Mouse (Mus musculus) left cerebral cortex, adult 2 months (tissue): ENCODE measurements around the gene Disp2. TPM values are rescaled to one million over a fixed set of nuclear protein-coding genes. Genes with fewer than 3 reads are reported as not detected.

ENCODE experiments used
- DNase-seq, 2 experiments: peaks; one replicate each; pipeline ENCODE4 v3.0.0; 2021 to 2022; ENCODE audit warnings: low spot score in 2 of 2, mixed read lengths in 1 of 2; ENCODE audit errors: extremely low spot score in 1 of 2
- H3K27ac ChIP-seq: fragments of 200-600 bp; 2 replicates; pipeline ENCODE4 v1.8.1; 2022
- H3K4me3 ChIP-seq: fragments of 200-600 bp; 2 replicates; pipeline ENCODE4 v1.8.1; 2022
- CTCF ChIP-seq: fragments of 200-600 bp; IDR thresholded peaks from 2 replicates; pipeline ENCODE4 v1.8.1; 2022; ENCODE audit warnings: antibody characterized with exemption, mild to moderate bottlenecking, moderate library complexity
- intact Hi-C: fragments of 180-260 bp; cut with DNase I; formaldehyde crosslinking; loops from one replicate; pipeline ENCODE4 v1.15.1; 2025
- total RNA-seq, 2 experiments: library from RNA; stranded (reverse); gene quantifications; 2 replicates each; pipeline ENCODE4 v1.2.3; 2021

Disp2 gene
- total RNA-seq, 2 experiments from 2014 or later = 197 to 209 TPM

DNA sequence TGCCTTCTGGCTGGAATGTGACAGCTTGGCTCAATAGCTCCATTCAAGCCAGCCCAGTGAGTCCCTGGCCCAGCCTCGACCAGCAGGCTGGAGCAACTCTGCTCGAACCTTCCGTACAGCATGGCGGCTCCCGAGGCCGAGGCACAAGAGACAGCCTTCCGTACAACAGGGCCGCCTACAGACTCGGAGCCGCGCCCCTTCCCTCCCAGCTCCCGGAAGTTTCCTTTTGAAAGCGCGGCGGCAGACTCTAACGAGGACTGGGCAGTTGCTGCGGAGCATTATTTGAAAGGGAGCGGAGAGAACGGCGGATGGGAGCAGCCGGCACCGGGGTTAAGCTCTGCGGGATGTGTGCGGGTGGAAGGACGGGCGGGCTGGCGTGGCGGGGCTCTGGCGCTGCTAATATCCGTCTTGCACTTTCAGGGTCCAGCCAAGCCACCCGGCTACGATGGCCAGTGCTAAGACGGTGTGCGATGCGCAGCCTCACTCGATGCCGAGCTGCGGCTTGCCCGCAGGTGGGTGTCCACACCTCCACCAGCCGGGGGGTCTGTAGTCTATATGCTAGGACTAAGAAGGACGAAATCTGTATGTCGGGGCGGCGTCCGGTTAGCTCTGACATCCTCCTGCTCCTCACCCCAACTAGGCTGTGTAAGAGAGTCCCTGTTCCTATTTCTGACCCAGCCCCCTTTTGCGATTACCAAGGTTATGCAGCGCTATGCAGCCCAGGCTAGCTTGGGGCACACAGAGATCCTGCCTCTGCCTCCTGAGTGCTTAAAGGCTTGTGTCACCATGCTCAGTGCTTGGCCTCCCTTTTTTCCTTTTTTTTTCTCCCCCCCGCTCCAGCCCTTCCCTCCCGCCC, 34.7 kb downstream of the Disp2 start, which contains the start of gene Knstrn:
Gene Knstrn, plus strand, starts transcription at position 23 of the 856 bp plus-strand sequence.
- intact Hi-C loops = loop anchor here (5.0 kb wide), 1 partner anchor 48 kb away; the partner anchor contains the start of gene Ivd
- H3K4me3 ChIP-seq = peak within 1 kb of the TSS; percentile 57
- TF ChIP-seq CTCF = no peak
- peak; percentile 81 to 82 for DNase-seq
- no peak within 1 kb of the TSS for H3K27ac ChIP-seq

DNA sequence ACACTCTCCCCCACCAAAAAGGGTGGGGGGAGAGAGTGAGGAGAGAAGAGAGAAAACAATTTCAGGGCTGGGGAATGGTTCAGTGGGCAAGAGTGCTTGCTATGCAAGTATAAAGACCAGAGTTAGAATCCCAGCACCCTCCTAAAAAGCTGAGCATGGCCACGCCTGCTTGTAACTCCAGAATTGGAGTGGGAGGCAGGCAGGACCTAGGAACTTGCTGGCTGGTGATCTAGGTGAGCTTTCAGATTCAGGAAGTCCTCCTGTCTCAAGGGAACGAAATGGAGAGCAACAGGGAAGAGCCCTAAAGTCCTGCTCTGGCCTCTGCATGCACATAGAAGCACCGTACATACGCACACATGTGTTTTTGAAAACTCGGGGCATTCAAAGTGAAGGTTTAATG, 43.3 kb downstream of the Disp2 start:
- intact Hi-C loops = no loop called here
- no peak overlapping the region for H3K27ac ChIP-seq
- no peak overlapping the region for H3K4me3 ChIP-seq
- no peak for TF ChIP-seq CTCF
- no peak for DNase-seq

DNA sequence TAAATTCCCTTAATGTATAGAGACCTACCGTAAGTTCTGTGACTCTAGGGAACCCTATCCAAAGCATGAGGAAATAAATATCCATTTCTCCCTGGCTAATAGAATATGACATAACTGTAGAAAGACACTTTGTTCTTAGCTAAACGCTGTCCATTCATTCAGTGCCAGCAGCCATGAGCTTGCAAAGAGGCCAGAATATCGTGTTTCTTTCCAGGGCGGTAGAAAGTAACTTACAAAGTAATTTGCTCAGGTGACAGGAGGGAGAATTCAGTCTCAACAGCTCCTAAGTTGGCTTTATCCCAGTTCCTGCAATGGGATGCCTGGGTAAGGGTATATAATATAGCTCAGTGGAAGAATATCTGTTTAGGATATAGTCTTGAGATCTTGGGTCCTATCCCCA, 44.9 kb downstream of the Disp2 start:
- no peak for DNase-seq
- Histone ChIP-seq H3K4me3 (no peak overlapping the region), H3K27ac (no peak overlapping the region)
- no peak for TF ChIP-seq CTCF
- intact Hi-C loops = no loop called here

DNA sequence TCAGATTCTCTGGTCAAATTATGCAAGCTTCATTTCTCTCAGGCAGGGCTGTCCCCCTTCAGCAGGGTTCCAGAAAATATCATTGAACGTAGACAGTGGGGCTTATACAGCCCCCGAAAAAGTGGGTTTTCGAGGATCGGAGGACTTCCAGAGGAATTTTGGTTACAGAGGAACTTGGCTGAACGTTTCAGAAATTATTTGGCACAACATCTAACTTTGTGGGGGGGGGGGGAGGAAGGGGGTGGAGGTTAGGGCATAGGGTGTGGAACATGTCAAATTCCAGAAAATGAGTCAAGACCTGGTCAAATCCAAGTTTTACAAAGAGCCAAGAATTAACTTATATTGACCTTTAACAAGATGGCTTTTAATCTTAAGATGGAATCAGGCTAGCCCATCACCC, 49.6 kb downstream of the Disp2 start:
- no peak for DNase-seq
- no peak overlapping the region for H3K27ac ChIP-seq
- H3K4me3 ChIP-seq = no peak overlapping the region
- TF ChIP-seq CTCF = no peak
- intact Hi-C loops = no loop called here

DNA sequence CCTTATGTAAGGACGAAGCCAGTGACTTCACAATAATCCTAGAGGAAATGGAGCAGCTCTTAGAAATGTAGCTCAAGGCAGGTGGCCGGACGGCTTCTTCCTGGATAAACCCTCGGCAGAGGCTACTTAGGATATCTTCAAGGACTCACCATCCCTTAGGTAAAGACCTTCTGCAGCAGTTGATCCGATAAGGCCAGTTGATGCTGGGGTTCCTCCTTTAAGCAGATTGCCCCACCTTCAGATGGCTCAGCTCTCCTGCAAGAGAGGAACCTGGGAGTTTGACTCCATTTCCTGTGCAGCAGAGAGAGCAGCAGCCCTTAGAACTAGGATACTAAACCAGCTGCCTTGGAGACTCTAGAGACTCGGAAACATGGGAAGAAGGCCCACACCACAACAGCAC, 54.5 kb downstream of the Disp2 start:
- Histone ChIP-seq H3K4me3 (no peak overlapping the region), H3K27ac (no peak overlapping the region)
- DNase-seq = no peak
- TF ChIP-seq CTCF = no peak
- intact Hi-C loops = no loop called here

DNA sequence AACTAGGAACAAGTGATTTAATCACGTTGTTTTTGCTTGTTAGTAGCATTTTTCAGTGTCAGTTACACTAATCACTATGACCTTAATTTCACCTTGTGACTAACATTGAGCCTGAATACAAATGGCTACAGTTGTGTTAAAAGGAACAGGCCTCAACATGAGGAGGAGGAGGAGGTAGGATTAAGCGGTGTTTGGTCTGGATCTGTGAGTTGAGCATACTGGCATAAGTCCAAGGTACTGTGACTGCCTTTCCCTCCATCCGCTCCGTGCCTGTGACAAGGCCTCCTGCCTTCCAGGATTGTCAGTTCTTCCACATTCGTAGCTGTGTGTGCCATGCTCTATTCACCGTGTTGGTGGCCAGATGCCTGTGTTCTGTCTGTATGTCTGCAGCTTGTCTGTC, 55.6 kb downstream of the Disp2 start:
- Histone ChIP-seq H3K4me3 (no peak overlapping the region), H3K27ac (no peak overlapping the region)
- TF ChIP-seq CTCF = no peak
- intact Hi-C loops = no loop called here
- no peak for DNase-seq

DNA sequence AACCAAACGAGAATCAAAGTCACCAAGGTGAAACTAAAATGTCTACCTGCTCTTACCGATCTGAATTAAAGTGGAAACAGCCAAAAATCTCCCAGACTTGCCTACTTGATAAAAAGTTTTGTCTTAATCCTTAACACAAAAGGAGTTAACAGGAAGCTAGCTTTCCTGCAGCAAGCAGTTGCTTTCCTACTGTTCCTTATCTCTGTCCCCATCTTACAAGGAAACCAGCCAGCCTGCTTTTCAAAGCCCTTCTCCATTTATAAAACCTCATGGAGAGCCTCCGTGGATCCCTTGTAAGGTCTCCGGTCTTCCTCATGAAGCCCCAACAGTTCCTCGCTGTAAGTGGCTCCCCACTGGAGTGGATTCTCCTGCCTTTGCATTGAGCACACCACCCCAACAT, 58.8 kb downstream of the Disp2 start:
- Histone ChIP-seq H3K4me3 (no peak overlapping the region), H3K27ac (no peak overlapping the region)
- TF ChIP-seq CTCF = no peak
- no peak for DNase-seq
- intact Hi-C loops = no loop called here

DNA sequence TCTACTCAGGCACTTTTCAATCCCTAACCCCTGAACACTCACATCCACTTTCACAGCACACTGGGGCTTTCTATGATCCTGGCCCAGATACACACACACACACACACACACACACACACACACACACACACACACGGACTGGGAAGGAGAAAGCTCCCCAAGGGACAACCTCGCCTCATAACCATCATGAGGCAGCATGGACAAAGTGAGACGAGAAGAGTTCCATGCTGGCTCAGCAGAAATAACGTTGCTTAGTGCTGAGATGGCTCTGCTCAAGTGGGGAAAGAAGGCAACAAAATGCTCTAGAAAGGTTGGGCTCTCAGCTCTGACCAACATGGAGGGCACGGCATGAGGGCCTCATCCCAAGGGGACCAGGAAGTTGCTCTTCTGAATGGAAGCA, 61.7 kb downstream of the Disp2 start:
- DNase-seq = no peak
- H3K4me3 ChIP-seq = no peak overlapping the region
- H3K27ac ChIP-seq = no peak overlapping the region
- TF ChIP-seq CTCF = no peak
- intact Hi-C loops = no loop called here

DNA sequence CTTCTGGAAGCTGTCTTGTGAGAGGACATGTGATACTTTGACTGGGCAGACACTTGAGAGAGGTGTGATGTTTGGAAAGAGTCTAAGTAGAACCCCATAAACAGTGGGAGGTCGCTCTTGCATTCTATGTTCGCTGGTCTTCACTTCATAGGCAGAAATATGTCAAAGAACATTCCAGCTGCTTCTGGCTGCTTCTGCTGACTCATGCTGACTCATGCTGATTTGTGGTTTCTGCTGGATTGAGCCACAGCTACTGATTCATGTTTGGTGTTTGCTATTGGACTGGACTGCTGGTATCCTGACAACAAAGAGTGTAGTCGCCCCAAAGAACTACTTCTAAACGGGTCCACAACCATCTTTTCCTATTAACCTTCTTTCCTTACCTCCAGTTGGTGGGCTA, 62.3 kb downstream of the Disp2 start:
- Histone ChIP-seq H3K4me3 (no peak overlapping the region), H3K27ac (no peak overlapping the region)
- no peak for TF ChIP-seq CTCF
- intact Hi-C loops = no loop called here
- DNase-seq = no peak

DNA sequence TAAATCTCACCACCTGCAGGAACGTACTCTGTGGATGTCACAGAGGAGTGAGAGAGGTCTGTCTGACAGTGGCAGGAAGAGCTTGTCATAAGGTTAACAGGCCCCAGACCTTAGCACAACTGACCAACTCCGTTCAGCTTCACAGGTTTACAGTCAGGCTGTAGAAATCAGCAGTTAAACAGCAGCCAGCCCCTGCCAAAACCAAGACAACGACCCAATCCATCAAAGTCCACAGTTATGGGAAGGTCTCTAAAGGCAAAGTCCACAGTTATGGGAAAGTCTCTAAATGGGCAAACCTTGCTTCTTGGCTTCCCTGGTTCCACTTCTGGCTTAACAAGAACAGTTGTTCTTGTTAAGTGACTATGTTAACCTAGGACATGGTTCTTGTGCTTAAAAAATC, 64.9 kb downstream of the Disp2 start:
- no peak for DNase-seq
- no peak for TF ChIP-seq CTCF
- Histone ChIP-seq H3K27ac (no peak overlapping the region), H3K4me3 (no peak overlapping the region)
- intact Hi-C loops = no loop called here

DNA sequence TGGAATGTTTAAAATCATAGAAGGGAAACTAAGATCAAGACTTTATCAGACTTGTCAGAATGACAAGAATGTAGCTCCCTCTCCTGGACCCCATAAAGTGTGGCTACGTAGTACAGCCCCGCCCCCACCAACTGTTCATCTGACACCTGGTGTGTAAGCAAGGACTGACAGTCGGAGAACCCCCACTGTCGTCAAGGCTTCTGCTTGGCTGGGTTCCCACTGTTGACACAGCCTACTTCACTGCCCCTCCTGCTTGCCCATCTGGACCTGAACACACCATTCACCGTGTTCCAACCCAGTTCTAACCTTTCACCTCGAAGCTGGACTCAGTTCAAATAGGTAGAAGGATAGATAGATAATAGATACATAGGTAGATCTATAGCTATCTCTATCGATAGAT, 66.7 kb downstream of the Disp2 start:
- H3K27ac ChIP-seq = no peak overlapping the region
- no peak for DNase-seq
- no peak for TF ChIP-seq CTCF
- intact Hi-C loops = no loop called here
- no peak overlapping the region for H3K4me3 ChIP-seq

DNA sequence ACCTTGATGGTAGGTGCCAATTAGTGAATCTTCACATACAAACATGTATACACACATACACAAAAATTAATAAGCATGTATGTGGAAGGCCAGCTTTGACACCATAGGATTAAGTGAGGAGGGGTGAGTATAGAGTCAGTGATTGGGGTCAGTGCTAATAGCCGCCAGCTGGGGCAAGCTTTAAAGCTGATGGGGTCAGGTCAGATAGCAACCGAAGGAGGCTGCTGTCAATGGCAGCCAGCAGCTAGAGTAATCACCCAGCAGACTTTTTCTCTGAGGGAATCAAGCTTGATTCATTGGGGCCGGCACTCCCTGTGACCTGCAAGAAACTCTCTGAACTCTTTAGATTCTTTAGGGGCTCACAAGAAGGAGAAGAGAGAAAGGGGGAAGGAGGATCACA, 72.2 kb downstream of the Disp2 start:
- Histone ChIP-seq H3K4me3 (no peak overlapping the region), H3K27ac (no peak overlapping the region)
- intact Hi-C loops = no loop called here
- no peak for DNase-seq
- no peak for TF ChIP-seq CTCF

Other genes starting within 250 kb of the Disp2 start
- 1 to 10 TPM; 3.2 to 4.0 TPM for gene Bmf, start 230.0 kb upstream of the Disp2 start, total RNA-seq
- 1 to 10 TPM; 1.9 to 3.0 TPM for gene Bub1b, start 181.5 kb upstream of the Disp2 start, total RNA-seq
- 100 to 1,000 TPM in 1 of 2 experiments, 10 to 100 TPM in 1; 96.4 to 102 TPM for gene Pak6, start 116.4 kb upstream of the Disp2 start, total RNA-seq
- 10 to 100 TPM; 22.3 to 28.5 TPM for gene Ankrd63, start 75.8 kb upstream of the Disp2 start, total RNA-seq
- 1 to 10 TPM; 2.3 to 3.2 TPM for gene Plcb2, start 51.3 kb upstream of the Disp2 start, total RNA-seq
- 10 to 100 TPM; 42.7 to 47.9 TPM for gene Inafm2, start 34.0 kb upstream of the Disp2 start, total RNA-seq
- 1 to 10 TPM; 4.0 to 4.7 TPM for gene Ccdc9b, start 17.1 kb upstream of the Disp2 start, total RNA-seq
- not detected for gene Phgr1, start 7.0 kb upstream of the Disp2 start, total RNA-seq
- 1 to 10 TPM in 1 of 2 experiments, under 1 TPM in 1; 0.75 to 1.0 TPM for gene Knstrn, start 34.3 kb downstream of the Disp2 start, total RNA-seq
- 10 to 100 TPM; 72.2 to 73.7 TPM for gene Ivd, start 82.2 kb downstream of the Disp2 start, total RNA-seq
- gene Bahd1, start 120.7 kb downstream of the Disp2 start, total RNA-seq = 10 to 100 TPM; 52.2 to 58.1 TPM
- gene Chst14, start 146.8 kb downstream of the Disp2 start, total RNA-seq = 1 to 10 TPM; 2.4 to 3.3 TPM
- 10 to 100 TPM; 46.1 to 49.7 TPM for gene Ccdc32, start 249.7 kb downstream of the Disp2 start, total RNA-seq